Mouse (Mus musculus) cerebellum, postnatal 10 days (tissue): Measurements from ENCODE around the gene Olfr1167.
"Not testable (repeated sequence)": the region's sequence is repeated elsewhere in the genome, so short reads cannot be mapped to it uniquely, and the experiment has no call there.

Experiments
- DNase-seq, 2 experiments: peaks; one replicate each; pipeline ENCODE4 v3.0.0; 2021; ENCODE audit warnings: mixed read lengths in 2 of 2

Gene Olfr1167

GRCm38 (mm10) chr2:88155093-88155492, at the start of gene Olfr1167:
Olfr1167 (minus strand) TSS chr2:88155193.
- not testable (repeated sequence) for DNase-seq

- no peak for DNase-seq
Observed at GRCm38 (mm10) chr2:88181580-88181979, 26.6 kb upstream of the Olfr1167 start, which contains the start of gene Olfr1168. Olfr1168 (plus strand) TSS chr2:88181880.

GRCm38 (mm10) chr2:88128172-88128571, 26.8 kb downstream of the Olfr1167 start, which contains the start of gene Olfr1166:
Olfr1166 (minus strand) TSS chr2:88128272.
- DNase-seq, result no peak
